Mouse (Mus musculus): Measurements from ENCODE around the gene Lpar3. TPM values are rescaled to one million over a fixed set of nuclear protein-coding genes. Genes with fewer than 3 reads are reported as not detected.

Gene Lpar3
- polyA plus RNA-seq, 1 experiment from 2014 or later: 2.1 TPM

DNA sequence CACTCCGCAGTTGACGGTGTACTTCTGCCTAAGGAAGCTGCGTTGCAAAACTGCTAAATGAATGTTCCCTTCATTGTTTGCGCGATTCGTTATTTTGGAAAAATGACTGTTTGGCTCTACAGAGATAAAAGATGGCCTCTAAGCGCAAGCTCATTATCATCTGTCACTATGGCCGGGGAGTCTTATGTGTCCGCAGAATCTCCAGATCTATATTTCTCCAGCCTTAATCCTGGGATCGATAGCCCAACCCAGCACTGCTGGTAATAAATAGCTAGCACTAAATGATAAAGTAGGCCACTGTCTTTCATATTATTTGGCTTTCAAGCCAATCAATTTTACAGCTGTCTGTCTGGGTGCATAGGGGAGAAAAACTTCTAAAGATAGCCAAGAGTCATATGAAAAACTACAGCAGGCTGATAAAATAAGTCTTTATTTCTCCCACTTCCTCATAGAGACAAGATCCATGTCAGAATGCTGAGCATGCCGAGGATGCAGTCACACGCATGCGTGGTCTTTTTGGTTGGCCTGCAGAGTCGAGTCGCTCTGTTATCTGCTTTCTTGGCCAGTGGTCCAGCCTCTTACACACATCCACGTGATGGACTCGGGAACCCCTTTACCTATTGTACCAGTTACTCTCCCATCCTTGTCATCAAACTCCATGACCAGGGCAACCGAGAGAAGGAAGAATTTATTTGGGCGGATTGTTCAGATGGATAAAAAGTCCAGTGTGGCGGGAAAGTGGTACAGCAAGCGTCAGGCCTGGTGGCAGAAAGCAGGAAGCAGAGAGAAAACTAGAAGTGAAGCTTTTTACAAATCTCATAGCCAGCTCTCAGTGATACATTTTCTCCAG is 84.0 kb downstream of the Lpar3 start:
- no peak overlapping the region for H3K4me3 ChIP-seq
- 89% methylated on average over 21 of the region's 21 CpGs for WGBS
- no peak overlapping the region for H3K9ac ChIP-seq
- no peaks in the 10 kb centered on the region for H3K9me3 ChIP-seq
- no peaks in the 10 kb centered on the region for H3K4me1 ChIP-seq
- no peak overlapping the region for H3K27ac ChIP-seq
- no peak for ATAC-seq (ENCODE audit: low FRiP score, low read depth)
- no peaks in the 10 kb centered on the region for H3K36me3 ChIP-seq
- no peak overlapping the region for H3K4me2 ChIP-seq (replicated peaks)
- no peaks in the 10 kb centered on the region for H3K27me3 ChIP-seq (replicated peaks)

DNA sequence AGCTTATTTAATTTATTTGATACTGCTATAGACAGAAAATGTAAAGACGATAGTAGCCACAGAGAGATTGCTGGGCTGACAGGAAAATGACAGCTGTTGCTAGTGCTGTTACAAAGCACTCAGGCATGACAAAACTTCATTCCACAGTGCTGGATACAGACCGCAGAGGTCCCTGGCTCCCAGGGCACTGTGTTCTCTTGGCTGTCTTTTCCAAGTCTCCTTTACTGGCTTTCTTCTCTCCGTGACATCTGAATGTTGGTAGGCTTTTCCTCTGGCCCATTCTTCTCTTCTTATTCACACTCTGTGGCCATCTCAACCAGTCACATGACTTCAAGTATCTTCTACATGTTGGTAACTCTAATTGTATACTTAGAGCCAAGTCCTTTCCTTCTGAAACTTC is 86.6 kb downstream of the Lpar3 start:
- H3K9me3 ChIP-seq: no peaks in the 10 kb centered on the region
- H3K36me3 ChIP-seq: no peaks in the 10 kb centered on the region
- H3K9ac ChIP-seq: no peak overlapping the region
- no peak for ATAC-seq (ENCODE audit: low FRiP score, low read depth)
- no peak overlapping the region for H3K27ac ChIP-seq
- H3K4me3 ChIP-seq: no peak overlapping the region
- no peaks in the 10 kb centered on the region for H3K27me3 ChIP-seq (replicated peaks)
- 78% methylated on average over 3 of the region's 3 CpGs for WGBS
- H3K4me2 ChIP-seq (replicated peaks): no peak overlapping the region
- H3K4me1 ChIP-seq: peaks cover 6% of the 10 kb centered on the region; the same call in 1 of the 2 replicates

DNA sequence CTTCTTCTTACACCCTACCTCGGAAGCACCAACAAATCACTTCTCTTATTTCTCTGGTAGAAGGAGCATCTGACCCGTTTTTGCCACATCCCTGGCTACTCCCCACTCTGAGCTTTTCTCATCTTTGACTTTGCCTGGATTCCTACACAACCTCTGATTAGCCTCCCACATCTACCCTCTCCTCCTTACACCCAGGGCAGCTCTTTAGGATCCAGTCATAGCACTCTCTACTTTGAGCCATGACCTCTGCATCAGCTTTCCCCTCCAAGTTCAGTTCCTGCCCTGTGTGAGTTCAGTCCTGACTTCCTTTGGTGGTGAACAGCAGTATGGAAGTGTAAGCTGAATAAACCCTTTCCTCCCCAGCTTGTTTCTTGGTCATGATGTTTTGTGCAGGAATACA is 87.1 kb downstream of the Lpar3 start:
- 71% methylated on average over 2 of the region's 2 CpGs for WGBS
- no peak for ATAC-seq (ENCODE audit: low FRiP score, low read depth)
- peaks cover 6% of the 10 kb centered on the region; the same call in 1 of the 2 replicates for H3K4me1 ChIP-seq

DNA sequence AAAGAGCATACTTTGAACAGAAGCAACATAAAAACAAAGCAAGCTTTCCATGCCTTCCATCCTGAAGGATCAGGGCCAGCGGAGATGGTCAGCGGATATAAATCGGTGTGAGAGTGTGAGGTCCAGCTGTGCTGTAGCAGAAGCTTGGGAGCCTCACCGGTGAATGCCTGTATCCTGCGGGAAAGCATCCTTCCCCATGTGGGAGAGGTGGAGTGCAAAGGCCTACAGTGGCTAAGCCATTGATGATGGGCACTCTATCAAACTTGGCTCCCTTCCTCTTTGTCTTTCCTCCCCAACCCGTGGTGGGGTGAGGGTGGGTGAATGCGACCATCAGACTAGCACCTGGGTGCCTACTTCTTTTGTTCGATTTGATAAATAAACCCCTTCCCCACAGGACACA is 88.8 kb downstream of the Lpar3 start:
- no peak overlapping the region for H3K4me3 ChIP-seq
- H3K4me1 ChIP-seq: peaks cover 6% of the 10 kb centered on the region; the same call in 1 of the 2 replicates
- ATAC-seq (ENCODE audit: low FRiP score, low read depth): no peak

More for the DNA sequence above, 87.1 kb downstream of the Lpar3 start:
- H3K27me3 ChIP-seq (replicated peaks): no peaks in the 10 kb centered on the region
- no peak overlapping the region for H3K9ac ChIP-seq
- no peak overlapping the region for H3K27ac ChIP-seq
- H3K4me2 ChIP-seq (replicated peaks): no peak overlapping the region
- no peaks in the 10 kb centered on the region for H3K9me3 ChIP-seq
- no peak overlapping the region for H3K4me3 ChIP-seq
- no peaks in the 10 kb centered on the region for H3K36me3 ChIP-seq

DNA sequence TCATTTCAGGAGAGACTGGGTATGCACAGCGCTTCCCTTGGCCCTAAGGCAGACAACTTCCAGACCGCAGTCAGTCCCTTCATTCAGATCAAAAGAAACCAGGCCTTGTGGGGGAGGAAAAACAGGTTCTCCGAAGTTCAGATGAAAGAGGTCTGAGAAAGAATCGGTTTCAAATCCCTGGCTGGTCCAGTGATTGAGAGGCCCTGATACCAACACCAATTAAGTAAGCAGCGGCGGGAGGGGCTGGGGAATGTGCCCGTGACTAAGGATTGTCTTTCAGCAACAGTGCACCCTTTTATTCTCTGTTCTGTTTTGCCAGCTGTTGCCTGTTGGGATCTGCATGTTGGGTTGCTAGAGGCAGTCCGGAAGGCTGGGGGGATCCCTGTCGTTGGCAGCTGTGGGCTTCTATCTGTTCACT is 90.4 kb downstream of the Lpar3 start:
- WGBS: 19% methylated on average over 9 of the region's 9 CpGs
- no peak overlapping the region for H3K4me3 ChIP-seq
- no peaks in the 10 kb centered on the region for H3K36me3 ChIP-seq
- no peaks in the 10 kb centered on the region for H3K9me3 ChIP-seq
- no peaks in the 10 kb centered on the region for H3K27me3 ChIP-seq (replicated peaks)
- no peak overlapping the region for H3K4me2 ChIP-seq (replicated peaks)
- peaks cover 6% of the 10 kb centered on the region; the same call in 1 of the 2 replicates for H3K4me1 ChIP-seq
- no peak overlapping the region for H3K27ac ChIP-seq
- no peak for ATAC-seq (ENCODE audit: low FRiP score, low read depth)
- no peak overlapping the region for H3K9ac ChIP-seq

More for the DNA sequence above, 88.8 kb downstream of the Lpar3 start:
- Histone ChIP-seq H3K36me3 (no peaks in the 10 kb centered on the region), H3K9me3 (no peaks in the 10 kb centered on the region), H3K4me2 (replicated peaks) (no peak overlapping the region), H3K27ac (no peak overlapping the region), H3K27me3 (replicated peaks) (no peaks in the 10 kb centered on the region), H3K9ac (no peak overlapping the region)
- 75% methylated on average over 8 of the region's 8 CpGs for WGBS

DNA sequence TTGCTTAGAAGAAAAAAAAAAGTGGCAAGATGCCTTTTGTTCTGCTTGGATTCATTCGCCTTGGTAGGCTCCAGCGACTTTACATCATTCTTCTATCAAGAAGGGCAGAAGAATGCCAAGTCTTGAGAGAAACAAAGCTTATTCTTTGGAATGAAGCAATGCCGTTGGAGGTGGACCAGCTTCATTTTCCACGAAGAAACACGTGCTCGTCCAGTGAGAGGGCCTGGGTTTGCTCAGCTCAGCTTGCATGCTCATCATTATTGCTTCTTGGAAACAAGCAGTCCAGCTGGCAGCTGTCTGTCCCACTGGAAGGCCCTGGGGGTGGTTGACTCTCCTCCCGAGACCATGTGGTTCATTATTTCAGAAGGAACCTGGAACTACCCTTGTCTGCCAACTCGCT is 94.7 kb downstream of the Lpar3 start:
- H3K4me3 ChIP-seq: no peak overlapping the region
- H3K9me3 ChIP-seq: no peaks in the 10 kb centered on the region
- peaks cover 19% of the 10 kb centered on the region for H3K4me1 ChIP-seq
- H3K36me3 ChIP-seq: no peaks in the 10 kb centered on the region
- no peaks in the 10 kb centered on the region for H3K27me3 ChIP-seq (replicated peaks)
- H3K4me2 ChIP-seq (replicated peaks): no peak overlapping the region
- H3K27ac ChIP-seq: no peak overlapping the region
- no peak overlapping the region for H3K9ac ChIP-seq
- no peak for ATAC-seq (ENCODE audit: low FRiP score, low read depth)
- WGBS: 90% methylated on average over 8 of the region's 8 CpGs

DNA sequence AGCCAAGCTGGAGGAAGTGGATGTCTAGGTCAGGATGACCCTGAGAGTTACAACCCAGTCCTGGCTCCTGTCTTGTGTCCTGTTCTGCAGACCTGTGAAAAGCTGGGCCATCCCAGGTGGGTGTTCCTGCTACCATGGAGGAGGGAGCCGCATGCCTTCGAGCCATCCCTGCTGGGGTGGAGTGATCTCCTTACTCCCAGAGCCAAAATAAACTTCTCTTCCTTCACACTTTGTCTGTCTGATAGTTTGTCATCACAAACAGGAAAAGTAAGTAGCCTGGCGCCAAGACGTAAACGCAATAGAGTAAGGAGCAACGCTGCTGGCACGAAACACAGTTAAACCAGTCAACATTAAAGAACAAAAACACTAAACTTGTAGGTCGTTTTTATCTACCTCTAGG is 95.5 kb downstream of the Lpar3 start:
- H3K9ac ChIP-seq: no peak overlapping the region
- H3K9me3 ChIP-seq: no peaks in the 10 kb centered on the region
- 93% methylated on average over 8 of the region's 8 CpGs for WGBS
- ATAC-seq (ENCODE audit: low FRiP score, low read depth): no peak
- H3K27ac ChIP-seq: no peak overlapping the region
- H3K36me3 ChIP-seq: no peaks in the 10 kb centered on the region
- H3K4me1 ChIP-seq: peaks cover 15% of the 10 kb centered on the region
- no peaks in the 10 kb centered on the region for H3K27me3 ChIP-seq (replicated peaks)
- no peak overlapping the region for H3K4me2 ChIP-seq (replicated peaks)
- no peak overlapping the region for H3K4me3 ChIP-seq

DNA sequence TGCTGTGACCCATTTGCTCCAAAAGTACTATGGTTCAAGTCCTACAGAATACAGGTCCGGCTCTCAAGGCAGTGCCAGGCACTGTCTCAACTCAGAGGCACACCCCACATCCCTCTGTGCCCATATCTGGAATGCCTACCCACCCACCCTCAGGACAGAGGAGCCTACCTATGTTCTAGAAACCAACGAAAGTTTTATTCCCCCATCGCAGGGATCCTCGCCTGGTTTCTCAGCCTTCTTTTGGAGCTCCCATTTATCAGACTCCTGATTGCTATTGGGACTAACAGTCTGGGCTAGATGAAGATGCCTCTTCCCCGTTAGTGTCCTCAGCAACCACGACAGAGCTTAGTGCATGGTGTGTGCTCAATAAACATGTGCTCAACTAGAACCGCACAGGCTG is 96.6 kb downstream of the Lpar3 start:
- Histone ChIP-seq H3K27me3 (replicated peaks) (no peaks in the 10 kb centered on the region), H3K36me3 (no peaks in the 10 kb centered on the region), H3K4me3 (no peak overlapping the region), H3K4me2 (replicated peaks) (no peak overlapping the region), H3K27ac (no peak overlapping the region), H3K4me1 (peaks cover 13% of the 10 kb centered on the region), H3K9ac (no peak overlapping the region), H3K9me3 (no peaks in the 10 kb centered on the region)
- ATAC-seq (ENCODE audit: low FRiP score, low read depth): no peak
- WGBS: 90% methylated on average over 7 of the region's 7 CpGs

DNA sequence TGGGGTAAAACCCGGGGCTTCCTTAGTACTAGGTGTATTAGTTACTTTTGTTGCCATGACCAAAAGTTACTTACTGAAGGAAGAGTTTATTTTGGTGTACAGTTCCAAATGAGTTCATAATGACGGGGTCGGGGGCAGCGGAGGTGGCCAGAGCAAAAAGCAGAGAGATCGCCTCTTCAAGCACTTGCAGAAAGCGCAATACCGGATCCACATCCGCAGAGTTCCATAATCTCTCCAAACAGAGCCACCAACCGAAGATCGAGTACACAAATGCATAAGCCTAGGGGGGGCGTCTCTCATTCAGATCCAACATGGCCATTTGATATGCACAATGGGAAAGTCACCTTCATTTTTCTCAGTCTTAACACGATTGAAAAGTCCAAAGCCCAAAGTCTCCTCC is 97.1 kb downstream of the Lpar3 start:
- Histone ChIP-seq H3K9me3 (no peaks in the 10 kb centered on the region), H3K4me2 (replicated peaks) (no peak overlapping the region), H3K27ac (no peak overlapping the region), H3K36me3 (no peaks in the 10 kb centered on the region), H3K4me3 (no peak overlapping the region), H3K9ac (no peak overlapping the region), H3K4me1 (peaks cover 13% of the 10 kb centered on the region), H3K27me3 (replicated peaks) (no peaks in the 10 kb centered on the region)
- 90% methylated on average over 12 of the region's 12 CpGs for WGBS
- ATAC-seq (ENCODE audit: low FRiP score, low read depth): no peak

DNA sequence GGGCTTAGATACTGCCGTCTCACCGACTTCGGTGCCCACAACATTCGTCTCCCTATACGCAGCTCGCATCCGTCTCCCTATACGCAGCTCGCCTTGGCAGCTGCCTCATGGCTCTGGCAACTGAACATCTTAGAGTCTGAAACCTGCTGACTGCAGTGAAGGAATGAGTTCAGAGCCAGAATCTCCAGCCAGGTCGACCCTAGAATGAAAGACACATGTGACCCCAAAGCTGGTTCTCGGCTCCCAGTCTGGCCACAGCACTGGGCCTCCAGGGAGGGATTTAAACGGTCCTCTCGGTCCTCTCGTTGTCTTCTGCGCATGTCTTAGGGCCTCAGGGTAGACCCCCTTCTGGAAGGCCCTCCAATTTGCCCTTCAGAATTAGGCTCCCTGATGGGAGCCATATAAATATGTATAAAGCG is 97.8 kb downstream of the Lpar3 start:
- Histone ChIP-seq H3K27me3 (replicated peaks) (no peaks in the 10 kb centered on the region), H3K27ac (no peak overlapping the region), H3K4me3 (no peak overlapping the region), H3K9me3 (no peaks in the 10 kb centered on the region), H3K36me3 (no peaks in the 10 kb centered on the region), H3K9ac (no peak overlapping the region), H3K4me1 (peaks cover 13% of the 10 kb centered on the region), H3K4me2 (replicated peaks) (peak overlapping the region; percentile 22)
- ATAC-seq (ENCODE audit: low FRiP score, low read depth): peak; percentile 59
- WGBS: 53% methylated on average over 16 of the region's 16 CpGs

DNA sequence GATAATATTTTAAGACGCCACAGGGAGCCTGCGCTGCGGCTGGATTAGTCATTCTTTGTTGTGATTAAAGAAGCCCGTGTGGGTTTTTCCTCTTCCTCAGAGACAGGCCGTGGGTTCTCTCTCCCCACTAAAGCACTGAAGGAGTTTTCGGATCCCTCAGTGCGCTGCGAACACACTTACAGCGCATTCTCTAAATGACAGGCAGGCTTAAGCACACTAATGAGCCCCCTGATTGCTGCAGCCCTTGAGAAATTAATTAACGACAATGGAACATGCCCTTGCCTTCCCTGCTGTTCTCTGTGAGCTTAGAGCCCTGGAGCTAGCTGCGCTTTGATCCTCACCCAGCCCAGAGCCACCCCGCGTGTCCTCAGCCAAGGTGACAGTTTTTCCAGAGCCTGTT is 98.2 kb downstream of the Lpar3 start:
- H3K9ac ChIP-seq: no peak overlapping the region
- H3K27me3 ChIP-seq (replicated peaks): no peaks in the 10 kb centered on the region
- no peaks in the 10 kb centered on the region for H3K9me3 ChIP-seq
- H3K27ac ChIP-seq: no peak overlapping the region
- no peak overlapping the region for H3K4me3 ChIP-seq
- peak; percentile 63; the same call in 1 of the 2 replicates for ATAC-seq (ENCODE audit: low FRiP score, low read depth)
- no peaks in the 10 kb centered on the region for H3K36me3 ChIP-seq
- 27% methylated on average over 13 of the region's 13 CpGs for WGBS
- H3K4me1 ChIP-seq: peaks cover 13% of the 10 kb centered on the region
- H3K4me2 ChIP-seq (replicated peaks): peak overlapping the region; percentile 22

DNA sequence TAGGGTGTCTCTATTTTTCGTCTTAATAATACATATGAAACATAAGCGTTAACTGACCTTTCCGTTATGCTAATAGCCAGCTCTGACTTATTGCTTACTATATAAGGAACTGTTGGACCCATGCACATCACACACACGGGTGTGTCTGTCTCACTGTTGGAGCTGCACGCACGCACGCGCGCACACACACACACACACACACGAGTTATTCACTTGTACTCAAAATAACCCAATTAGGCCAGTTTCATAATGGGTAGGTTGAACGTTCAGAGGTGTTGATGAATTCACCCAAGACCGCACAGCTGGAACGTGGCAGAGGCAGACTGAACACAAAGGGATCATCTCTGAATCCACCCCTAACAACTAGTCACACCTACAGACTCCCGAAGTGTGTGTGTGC is 98.7 kb downstream of the Lpar3 start:
- Histone ChIP-seq H3K4me1 (peaks cover 13% of the 10 kb centered on the region), H3K9me3 (no peaks in the 10 kb centered on the region), H3K4me2 (replicated peaks) (no peak overlapping the region), H3K9ac (no peak overlapping the region), H3K27me3 (replicated peaks) (no peaks in the 10 kb centered on the region), H3K36me3 (no peaks in the 10 kb centered on the region), H3K4me3 (no peak overlapping the region), H3K27ac (no peak overlapping the region)
- ATAC-seq (ENCODE audit: low FRiP score, low read depth): peak; percentile 15; the same call in 1 of the 2 replicates
- 84% methylated on average over 14 of the region's 14 CpGs for WGBS

DNA sequence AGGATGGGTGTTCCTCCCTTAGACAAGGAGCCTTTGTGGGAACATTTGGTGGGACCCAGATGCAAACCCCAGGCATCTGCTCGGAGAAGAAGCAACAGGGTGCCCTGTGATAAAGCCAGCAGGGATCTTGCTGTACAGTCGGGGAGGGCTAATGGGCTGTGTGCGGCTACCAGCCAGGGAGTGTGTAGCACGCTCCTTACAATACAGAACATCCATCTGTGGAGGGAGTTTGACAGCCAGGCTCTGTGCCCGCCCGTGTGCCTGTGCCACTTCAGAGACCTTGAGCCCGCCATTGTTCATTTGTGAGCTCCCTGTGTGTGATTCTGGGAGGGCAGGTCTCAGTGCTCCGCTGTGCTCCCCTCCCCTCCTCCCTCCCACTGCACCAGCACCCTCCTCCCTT is 104.2 kb downstream of the Lpar3 start:
- Histone ChIP-seq H3K9ac (no peak overlapping the region), H3K4me3 (no peak overlapping the region), H3K4me1 (peaks cover 11% of the 10 kb centered on the region; the same call in 1 of the 2 replicates), H3K27ac (no peak overlapping the region), H3K9me3 (no peaks in the 10 kb centered on the region), H3K27me3 (replicated peaks) (0 out of 2 replicates have a peak, but pooled peaks cover 6% of the 10 kb centered on the region), H3K36me3 (no peaks in the 10 kb centered on the region), H3K4me2 (replicated peaks) (no peak overlapping the region)
- 42% methylated on average over 8 of the region's 8 CpGs for WGBS
- ATAC-seq (ENCODE audit: low FRiP score, low read depth): no peak
